8 mouse cellular contexts compared by ENCODE assay signal in the genomic region with DNA sequence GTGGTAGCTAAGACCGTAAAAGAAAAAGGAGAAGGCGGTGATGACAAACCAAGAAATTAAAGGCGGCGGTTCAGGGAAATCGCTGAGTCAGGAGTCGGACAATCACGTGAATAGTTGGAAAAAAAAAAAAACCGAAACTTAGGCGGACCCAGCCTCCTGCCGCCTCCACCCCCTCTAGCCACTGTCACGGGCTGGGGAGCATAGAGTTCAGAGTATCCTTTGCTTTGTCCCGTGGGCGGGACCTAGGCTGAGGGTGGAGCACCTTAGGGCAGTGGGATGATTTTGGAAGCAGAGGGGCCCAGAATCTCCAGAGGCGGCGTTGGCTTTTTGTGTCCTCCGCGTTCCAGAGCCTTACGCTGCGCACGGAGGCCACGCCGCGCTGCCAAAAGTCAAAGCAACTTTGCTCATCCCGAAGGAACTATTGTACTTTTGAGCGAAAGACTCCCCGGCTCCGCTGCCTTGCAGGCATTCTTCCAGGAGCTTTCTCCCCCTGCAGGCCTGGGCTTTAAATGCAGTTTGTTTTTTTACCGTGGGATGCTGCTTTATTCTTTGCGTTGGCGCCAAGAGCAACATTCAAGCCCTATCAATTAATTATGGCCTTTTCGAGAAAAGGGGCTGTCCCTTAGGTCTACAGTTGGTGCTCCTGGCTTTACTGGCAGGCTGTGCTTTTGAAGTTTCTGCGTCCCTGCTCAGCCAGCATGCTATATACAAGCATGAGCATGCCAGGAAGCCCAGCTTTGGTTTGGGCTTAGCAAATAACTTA. TPM values are rescaled to one million over a fixed set of nuclear protein-coding genes. Genes with fewer than 3 reads are reported as not detected.
DNase-seq lines count a peak whose midpoint lies in the region; ATAC-seq and TF ChIP-seq lines count a peak whose summit lies in the region.

No protein-coding gene starts in this region.

- peak; percentile 96 for ATAC-seq in erythroblast, adult 5-6 weeks (replicated peaks; ENCODE audit: low FRiP score, poor library complexity, severe bottlenecking)
- peak; percentile 96 for ATAC-seq in heart, embryonic 11.5 days (replicated peaks; ENCODE audit: insufficient number of reproducible peaks, low FRiP score, low TSS enrichment)
- ATAC-seq in kidney, embryonic 16.5 days (ENCODE audit: low FRiP score, low TSS enrichment) = peak; percentile 99

- 11% methylated on average over 32 of the region's 32 CpGs for WGBS in heart, embryonic 11.5 days (ENCODE audit: insufficient replicate concordance)
- WGBS in kidney, embryonic 16.5 days = 15% methylated on average over 32 of the region's 32 CpGs
- under 1% methylated on average over 32 of the region's 32 CpGs for WGBS in liver, adult 2 months

- H3K9ac ChIP-seq in heart, embryonic 11.5 days (ENCODE audit: low read depth, low read length) = peak overlapping the region; percentile 56; the same call in 1 of the 2 replicates
- H3K9ac ChIP-seq in kidney, embryonic 16.5 days (replicated peaks; ENCODE audit: low read length) = peak overlapping the region; percentile 57
- peak overlapping the region; percentile 64 for H3K9ac ChIP-seq in liver, adult 2 months (ENCODE audit: low read depth, low read length)

- H3ac ChIP-seq in myocyte (ENCODE audit: control insufficient read depth, insufficient read length) = no peak overlapping the region

- no peaks in the 10 kb centered on the region for H3K27me3 ChIP-seq in heart, embryonic 11.5 days (ENCODE audit: control insufficient read depth, insufficient read depth, low read length)
- no peaks in the 10 kb centered on the region for H3K27me3 ChIP-seq in kidney, embryonic 16.5 days (ENCODE audit: insufficient read depth, low read length)
- no peaks in the 10 kb centered on the region for H3K27me3 ChIP-seq in liver, adult 2 months (ENCODE audit: control insufficient read depth, insufficient read depth, low read length)
- H3K27me3 ChIP-seq in myocyte (ENCODE audit: control insufficient read depth, insufficient read depth, insufficient read length) = no peaks in the 10 kb centered on the region
- H3K27me3 ChIP-seq in splenic B cell, adult 2 months (ENCODE audit: control insufficient read depth, insufficient read depth, low read length, poor library complexity, severe bottlenecking) = no peaks in the 10 kb centered on the region

- peak overlapping the region; percentile 86 for H3K27ac ChIP-seq in bone marrow macrophage, adult 2 months (ENCODE audit: insufficient read depth, low read depth, low read length)
- H3K27ac ChIP-seq in heart, embryonic 11.5 days (ENCODE audit: low read depth, low read length) = peak overlapping the region; percentile 79
- H3K27ac ChIP-seq in kidney, embryonic 16.5 days (ENCODE audit: low read length) = peak overlapping the region; percentile 94
- peak overlapping the region; percentile 92 for H3K27ac ChIP-seq in liver, adult 2 months (replicated peaks; ENCODE audit: insufficient read depth, low read depth, low read length)

- H3K36me3 ChIP-seq in heart, embryonic 11.5 days (ENCODE audit: control insufficient read depth, insufficient read depth, low read length) = no peaks in the 10 kb centered on the region
- no peaks in the 10 kb centered on the region for H3K36me3 ChIP-seq in kidney, embryonic 16.5 days (ENCODE audit: insufficient read depth, low read length)
- H3K36me3 ChIP-seq in liver, adult 2 months (ENCODE audit: control insufficient read depth, insufficient read depth, low read length) = no peaks in the 10 kb centered on the region
- H3K36me3 ChIP-seq in myocyte (ENCODE audit: control insufficient read depth, insufficient read depth) = no peaks in the 10 kb centered on the region
- no peaks in the 10 kb centered on the region for H3K36me3 ChIP-seq in splenic B cell, adult 2 months (ENCODE audit: control insufficient read depth, insufficient read depth, low read length, poor library complexity, severe bottlenecking)

- peak; percentile 18; the same call in 1 of the 2 replicates for TF ChIP-seq CTCF in bone marrow macrophage, adult 2 months (IDR thresholded peaks at IDR 0.05; ENCODE audit: low read depth, low read length)
- peak; percentile 58; the same call in 1 of the 2 replicates for TF ChIP-seq CTCF in liver, adult 2 months (IDR thresholded peaks at IDR 0.05; ENCODE audit: low read depth, low read length)

- TF ChIP-seq POLR2A in bone marrow macrophage, adult 2 months (IDR thresholded peaks at IDR 0.05; ENCODE audit: borderline replicate concordance, low read depth, low read length) = no peak
- TF ChIP-seq POLR2A in liver, adult 2 months (IDR thresholded peaks at IDR 0.05; ENCODE audit: extremely low read depth, insufficient read depth, low read length) = no peak
- TF ChIP-seq POLR2A in myocyte (IDR thresholded peaks at IDR 0.05; ENCODE audit: insufficient read length, low read depth) = no peak

- H3K4me3 ChIP-seq in bone marrow macrophage, adult 2 months (ENCODE audit: insufficient read depth, low read length) = peak overlapping the region; percentile 63
- H3K4me3 ChIP-seq in heart, embryonic 11.5 days (ENCODE audit: low read depth, low read length) = peak overlapping the region; percentile 41
- H3K4me3 ChIP-seq in kidney, embryonic 16.5 days (ENCODE audit: low read length) = peak overlapping the region; percentile 53
- peak overlapping the region; percentile 78 for H3K4me3 ChIP-seq in liver, adult 2 months (ENCODE audit: insufficient read depth, low read depth, low read length)
- H3K4me3 ChIP-seq in myocyte = peak overlapping the region; percentile 29

- H3K79me2 ChIP-seq in liver, adult 2 months (ENCODE audit: control insufficient read depth, insufficient read depth, low read length) = no peaks in the 10 kb centered on the region
- H3K79me2 ChIP-seq in myocyte (ENCODE audit: control insufficient read depth, insufficient read depth) = no peaks in the 10 kb centered on the region

- H3K4me2 ChIP-seq in heart, embryonic 11.5 days = peak overlapping the region; percentile 59
- peak overlapping the region; percentile 47 for H3K4me2 ChIP-seq in kidney, embryonic 16.5 days (replicated peaks; ENCODE audit: low read depth, low read length)
- H3K4me2 ChIP-seq in myocyte (ENCODE audit: low read depth) = peak overlapping the region; percentile 78

- peak; percentile 74 for DNase-seq in A20 (ENCODE audit: low read depth, low spot score)
- peak; percentile 84 for DNase-seq in liver, adult 2 months (ENCODE audit: extremely low read depth, low read depth, low spot score)
- peak; percentile 59 for DNase-seq in splenic B cell, adult 2 months (ENCODE audit: low read depth, low spot score)

- no peaks in the 10 kb centered on the region for H3K9me3 ChIP-seq in heart, embryonic 11.5 days (replicated peaks; ENCODE audit: control insufficient read depth, low read length)
- H3K9me3 ChIP-seq in kidney, embryonic 16.5 days (ENCODE audit: low read length) = no peaks in the 10 kb centered on the region

- H3K4me1 ChIP-seq in bone marrow macrophage, adult 2 months (ENCODE audit: control insufficient read depth, insufficient read depth, low read length) = peaks cover 3% of the 10 kb centered on the region; the same call in 1 of the 2 replicates
- H3K4me1 ChIP-seq in heart, embryonic 11.5 days (ENCODE audit: control insufficient read depth, insufficient read depth, low read length) = no peaks in the 10 kb centered on the region
- H3K4me1 ChIP-seq in kidney, embryonic 16.5 days (ENCODE audit: insufficient read depth, low read length) = no peaks in the 10 kb centered on the region
- H3K4me1 ChIP-seq in liver, adult 2 months (ENCODE audit: control insufficient read depth, insufficient read depth, low read length) = no peaks in the 10 kb centered on the region

TF ChIP-seq in myocyte, 11 proteins besides CTCF, POLR2A, EP300 and RAD21:
- no peak for TF ChIP-seq REST (IDR thresholded peaks at IDR 0.05; ENCODE audit: insufficient read depth, insufficient read length)
- TF ChIP-seq USF1 (IDR thresholded peaks at IDR 0.05; ENCODE audit: low read depth) = peak; percentile 5

RNA-seq across cellular contexts. Expression of gene Lamp2, which starts 17.5 kb away (rescaled TPM):
- polyA plus RNA-seq in bone marrow macrophage, adult 2 months (2012; ENCODE audit: insufficient read depth, insufficient read length, missing spikeins) = 673 and 727 TPM in 2 replicates
- 85.7 and 86.5 TPM in 2 replicates for total RNA-seq in erythroblast, adult 5-6 weeks (2015; ENCODE audit: low replicate concordance)
- 50.0 and 58.9 TPM in 2 replicates for total RNA-seq in erythroblast, adult 5-6 weeks (2017; ENCODE audit: low replicate concordance)
- polyA plus RNA-seq in heart, embryonic 11.5 days (2014; fragmentation: Nextera tagmentation; extraction: Ambion mirVana) = 137 and 160 TPM in 2 replicates
- 187 and 188 TPM in 2 replicates for polyA plus RNA-seq in kidney, embryonic 16.5 days (2015; fragmentation: Nextera tagmentation; extraction: Ambion mirVana)
- total RNA-seq in liver, adult 2 months (2014; rRNA removed) = 414 and 458 TPM in 2 replicates
- 203 and 230 TPM in 2 replicates for polyA plus RNA-seq in liver, adult 2 months (2012; rRNA removed)
- 74.5 TPM for polyA plus RNA-seq in myocyte (2012; fragmentation: generic; extraction: Trizol)

Comparison
In these comparisons a context has a peak if more than half of its experiments do, and no peak if none do; other contexts are left out.
1. Peak in every context shown above with its lines: DNase-seq, ATAC-seq, H3K4me3 ChIP-seq and H3K27ac ChIP-seq.